In the genomic region with DNA sequence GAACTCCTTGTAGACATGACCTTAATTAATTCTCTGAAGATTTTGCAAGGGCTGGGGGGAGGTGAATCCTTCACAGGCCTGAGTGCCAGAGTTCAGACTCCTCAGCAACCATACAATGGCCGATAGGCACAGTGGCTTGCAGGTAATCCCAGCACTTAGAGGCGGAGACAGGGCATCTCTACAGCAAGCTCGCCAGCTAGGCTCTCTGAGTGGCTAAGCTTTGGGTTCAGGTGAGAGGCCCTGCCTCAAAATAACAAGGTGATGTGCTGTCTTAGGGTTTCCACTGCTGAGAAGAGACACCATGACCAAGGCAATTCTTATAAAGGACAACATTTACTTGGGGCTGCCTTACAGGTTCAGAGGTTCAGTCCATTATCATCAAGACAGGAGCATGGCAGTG, we compare ENCODE assay signal across 19 mouse cellular contexts. TPM values are rescaled to one million over a fixed set of nuclear protein-coding genes. Genes with fewer than 3 reads are reported as not detected.
"Had no signal": no experiment of that assay in that cellular context is flagged by ENCODE, and none has a peak within 500 bp of the region (broad histone marks: within the 10 kb centered on the region; RNA-seq: fewer than 3 reads in every experiment).

No protein-coding gene starts in this region.

- DNase-seq: cerebellum, adult 8-10 months; cerebellum, adult 9-10 months; cerebellum, adult 9-11 months; cerebellum, postnatal 10 days; cerebellum, postnatal 14 days; cerebellum, postnatal 25 days; cerebellum, postnatal 36 days; embryo, embryonic 11 days; forebrain, postnatal 0 days; gastrocnemius, adult 2 months; gastrocnemius, postnatal 10 days; gastrocnemius, postnatal 14 days; gastrocnemius, postnatal 25 days; gastrocnemius, postnatal 36 days; heart, adult 18-20 months; heart, adult 2 months had no signal

RNA-seq across cellular contexts. Expression of a gene that starts 39.6 kb away (rescaled TPM):
- total RNA-seq: common myeloid progenitor, adult 5-6 weeks; gastrocnemius, adult 2 months; gastrocnemius, postnatal 10 days; gastrocnemius, postnatal 14 days; gastrocnemius, postnatal 25 days; gastrocnemius, postnatal 36 days; granulocyte monocyte progenitor cell, adult 5-6 weeks; heart, adult 18-20 months; heart, adult 2 months had no signal

RNA-seq across cellular contexts. Expression of a gene that starts 39.7 kb away (rescaled TPM):
- total RNA-seq: common myeloid progenitor, adult 5-6 weeks; gastrocnemius, adult 2 months; gastrocnemius, adult 8-10 months; gastrocnemius, postnatal 14 days; gastrocnemius, postnatal 25 days; gastrocnemius, postnatal 36 days; granulocyte monocyte progenitor cell, adult 5-6 weeks; heart, adult 18-20 months; heart, adult 2 months had no signal
